Mouse (Mus musculus): ENCODE results near the gene Tnfrsf9. TPM values are rescaled to one million over a fixed set of nuclear protein-coding genes. Genes with fewer than 3 reads are reported as not detected.
A peak's percentile ranks its signal among the peaks of the same experiment; 100 is the strongest.
"Not testable (repeated sequence)": the region's sequence is repeated elsewhere in the genome, so short reads cannot be mapped to it uniquely, and the experiment has no call there.

Gene Tnfrsf9
- polyA plus RNA-seq, 1 experiment from 2014 or later = 0.37 TPM

- no peak for ATAC-seq (ENCODE audit: insufficient number of reproducible peaks, low FRiP score)
- WGBS = 64% methylated on average over 8 of the region's 8 CpGs
- no peak overlapping the region for H3K4me3 ChIP-seq
- no peaks in the 10 kb centered on the region for H3K27me3 ChIP-seq (replicated peaks)
- 0 out of 2 replicates have a peak, but pooled peaks cover 4% of the 10 kb centered on the region for H3K36me3 ChIP-seq
- no peak overlapping the region for H3K4me2 ChIP-seq
- H3K4me1 ChIP-seq (replicated peaks) = peaks cover 38% of the 10 kb centered on the region
- no peaks in the 10 kb centered on the region for H3K9me3 ChIP-seq (replicated peaks)
- 0 out of 2 replicates have a peak overlapping the region, but pooled peaks have one; percentile 5 for H3K9ac ChIP-seq
- H3K27ac ChIP-seq (ENCODE audit: poor library complexity, severe bottlenecking) = no peak overlapping the region
Observed at GRCm38 (mm10) chr4:150872681-150873080, 41.7 kb upstream of the Tnfrsf9 start.

GRCm38 (mm10) chr4:150874416-150874815 is 39.9 kb upstream of the Tnfrsf9 start:
- not testable (repeated sequence) for H3K27me3 ChIP-seq (replicated peaks); H3K36me3 ChIP-seq; H3K27ac ChIP-seq (ENCODE audit: poor library complexity, severe bottlenecking); H3K4me2 ChIP-seq; ATAC-seq (ENCODE audit: insufficient number of reproducible peaks, low FRiP score); H3K4me3 ChIP-seq; H3K9ac ChIP-seq
- WGBS = 75% methylated on average over 4 of the region's 4 CpGs
- peaks cover 14% of the 10 kb centered on the region for H3K9me3 ChIP-seq (replicated peaks)
- H3K4me1 ChIP-seq (replicated peaks) = peaks cover 29% of the 10 kb centered on the region

- peaks cover 20% of the 10 kb centered on the region for H3K4me1 ChIP-seq (replicated peaks)
- no peak overlapping the region for H3K4me2 ChIP-seq
- peaks cover 24% of the 10 kb centered on the region for H3K9me3 ChIP-seq (replicated peaks)
- no peak overlapping the region for H3K4me3 ChIP-seq
- H3K27ac ChIP-seq (ENCODE audit: poor library complexity, severe bottlenecking) = no peak overlapping the region
- H3K9ac ChIP-seq = no peak overlapping the region
- H3K27me3 ChIP-seq (replicated peaks) = no peaks in the 10 kb centered on the region
- no peaks in the 10 kb centered on the region for H3K36me3 ChIP-seq
- WGBS = 73% methylated on average over 10 of the region's 10 CpGs
- no peak for ATAC-seq (ENCODE audit: insufficient number of reproducible peaks, low FRiP score)
Observed at GRCm38 (mm10) chr4:150875393-150875792, 39.0 kb upstream of the Tnfrsf9 start.

GRCm38 (mm10) chr4:150879631-150880030 is 34.7 kb upstream of the Tnfrsf9 start:
- Histone ChIP-seq H3K4me2 (no peak overlapping the region), H3K4me3 (no peak overlapping the region), H3K9me3 (replicated peaks) (peaks cover 27% of the 10 kb centered on the region), H3K9ac (no peak overlapping the region), H3K4me1 (replicated peaks) (no peaks in the 10 kb centered on the region), H3K36me3 (no peaks in the 10 kb centered on the region), H3K27ac (ENCODE audit: poor library complexity, severe bottlenecking) (no peak overlapping the region), H3K27me3 (replicated peaks) (no peaks in the 10 kb centered on the region)
- WGBS = 86% methylated on average over 22 of the region's 22 CpGs
- ATAC-seq (ENCODE audit: insufficient number of reproducible peaks, low FRiP score) = no peak

GRCm38 (mm10) chr4:150880364-150880763 is 34.0 kb upstream of the Tnfrsf9 start:
- H3K9me3 ChIP-seq (replicated peaks) = peaks cover 27% of the 10 kb centered on the region
- H3K27ac ChIP-seq (ENCODE audit: poor library complexity, severe bottlenecking) = no peak overlapping the region
- H3K27me3 ChIP-seq (replicated peaks) = no peaks in the 10 kb centered on the region
- no peaks in the 10 kb centered on the region for H3K36me3 ChIP-seq
- no peak overlapping the region for H3K4me2 ChIP-seq
- H3K9ac ChIP-seq = no peak overlapping the region
- H3K4me3 ChIP-seq = no peak overlapping the region
- 78% methylated on average over 5 of the region's 5 CpGs for WGBS
- H3K4me1 ChIP-seq (replicated peaks) = no peaks in the 10 kb centered on the region
- ATAC-seq (ENCODE audit: insufficient number of reproducible peaks, low FRiP score) = no peak

GRCm38 (mm10) chr4:150882632-150883031 is 31.7 kb upstream of the Tnfrsf9 start:
- no peaks in the 10 kb centered on the region for H3K36me3 ChIP-seq
- no peak overlapping the region for H3K27ac ChIP-seq (ENCODE audit: poor library complexity, severe bottlenecking)
- no peak overlapping the region for H3K4me3 ChIP-seq
- no peaks in the 10 kb centered on the region for H3K27me3 ChIP-seq (replicated peaks)
- ATAC-seq (ENCODE audit: insufficient number of reproducible peaks, low FRiP score) = no peak
- H3K4me1 ChIP-seq (replicated peaks) = no peaks in the 10 kb centered on the region
- H3K9ac ChIP-seq = no peak overlapping the region
- H3K9me3 ChIP-seq (replicated peaks) = peaks cover 27% of the 10 kb centered on the region
- 82% methylated on average over 5 of the region's 5 CpGs for WGBS
- H3K4me2 ChIP-seq = no peak overlapping the region

GRCm38 (mm10) chr4:150887903-150888302 is 26.5 kb upstream of the Tnfrsf9 start:
- Histone ChIP-seq H3K4me1 (replicated peaks) (peaks cover 10% of the 10 kb centered on the region; the same call in 1 of the 2 replicates), H3K36me3 (no peaks in the 10 kb centered on the region), H3K9ac (no peak overlapping the region), H3K27me3 (replicated peaks) (no peaks in the 10 kb centered on the region), H3K27ac (ENCODE audit: poor library complexity, severe bottlenecking) (no peak overlapping the region), H3K9me3 (replicated peaks) (no peaks in the 10 kb centered on the region), H3K4me2 (no peak overlapping the region), H3K4me3 (no peak overlapping the region)
- ATAC-seq (ENCODE audit: insufficient number of reproducible peaks, low FRiP score) = no peak
- WGBS = 74% methylated on average over 5 of the region's 5 CpGs

GRCm38 (mm10) chr4:150888492-150888891 is 25.9 kb upstream of the Tnfrsf9 start:
- H3K36me3 ChIP-seq = no peaks in the 10 kb centered on the region
- peaks cover 10% of the 10 kb centered on the region; the same call in 1 of the 2 replicates for H3K4me1 ChIP-seq (replicated peaks)
- 70% methylated on average over 4 of the region's 4 CpGs for WGBS
- H3K9me3 ChIP-seq (replicated peaks) = no peaks in the 10 kb centered on the region
- H3K4me2 ChIP-seq = no peak overlapping the region
- ATAC-seq (ENCODE audit: insufficient number of reproducible peaks, low FRiP score) = no peak
- no peak overlapping the region for H3K27ac ChIP-seq (ENCODE audit: poor library complexity, severe bottlenecking)
- H3K4me3 ChIP-seq = no peak overlapping the region
- no peak overlapping the region for H3K9ac ChIP-seq
- no peaks in the 10 kb centered on the region for H3K27me3 ChIP-seq (replicated peaks)

GRCm38 (mm10) chr4:150889273-150889954 is 24.9 kb upstream of the Tnfrsf9 start:
- no peaks in the 10 kb centered on the region for H3K9me3 ChIP-seq (replicated peaks)
- no peaks in the 10 kb centered on the region for H3K36me3 ChIP-seq
- H3K4me3 ChIP-seq = no peak overlapping the region
- H3K9ac ChIP-seq = no peak overlapping the region
- no peaks in the 10 kb centered on the region for H3K27me3 ChIP-seq (replicated peaks)
- ATAC-seq (ENCODE audit: insufficient number of reproducible peaks, low FRiP score) = no peak
- H3K4me1 ChIP-seq (replicated peaks) = peaks cover 10% of the 10 kb centered on the region; the same call in 1 of the 2 replicates
- no peak overlapping the region for H3K4me2 ChIP-seq
- no peak overlapping the region for H3K27ac ChIP-seq (ENCODE audit: poor library complexity, severe bottlenecking)
- WGBS = 39% methylated on average over 20 of the region's 20 CpGs

GRCm38 (mm10) chr4:150889955-150890315 is 24.4 kb upstream of the Tnfrsf9 start:
- Histone ChIP-seq H3K9ac (no peak overlapping the region), H3K4me2 (no peak overlapping the region)

GRCm38 (mm10) chr4:150891308-150891707 is 23.1 kb upstream of the Tnfrsf9 start:
- H3K4me2 ChIP-seq = no peak overlapping the region
- H3K4me3 ChIP-seq = no peak overlapping the region
- no peak overlapping the region for H3K9ac ChIP-seq
- peaks cover 10% of the 10 kb centered on the region; the same call in 1 of the 2 replicates for H3K4me1 ChIP-seq (replicated peaks)
- peaks cover 3% of the 10 kb centered on the region; the same call in 1 of the 2 replicates for H3K36me3 ChIP-seq
- 50% methylated on average over 5 of the region's 5 CpGs for WGBS
- no peak overlapping the region for H3K27ac ChIP-seq (ENCODE audit: poor library complexity, severe bottlenecking)
- no peak for ATAC-seq (ENCODE audit: insufficient number of reproducible peaks, low FRiP score)
- no peaks in the 10 kb centered on the region for H3K27me3 ChIP-seq (replicated peaks)
- H3K9me3 ChIP-seq (replicated peaks) = no peaks in the 10 kb centered on the region

More at GRCm38 (mm10) chr4:150889955-150890315, 24.4 kb upstream of the Tnfrsf9 start:
- H3K9me3 ChIP-seq (replicated peaks) = no peaks in the 10 kb centered on the region
- H3K4me3 ChIP-seq = no peak overlapping the region
- H3K36me3 ChIP-seq = no peaks in the 10 kb centered on the region
- H3K4me1 ChIP-seq (replicated peaks) = peaks cover 10% of the 10 kb centered on the region; the same call in 1 of the 2 replicates
- ATAC-seq (ENCODE audit: insufficient number of reproducible peaks, low FRiP score) = no peak
- no peaks in the 10 kb centered on the region for H3K27me3 ChIP-seq (replicated peaks)
- 62% methylated on average over 13 of the region's 13 CpGs for WGBS
- H3K27ac ChIP-seq (ENCODE audit: poor library complexity, severe bottlenecking) = no peak overlapping the region

Data from heart, embryonic 12.5 days (tissue).